Mouse (Mus musculus): ENCODE results near the gene Arg1. TPM values are rescaled to one million over a fixed set of nuclear protein-coding genes. Genes with fewer than 3 reads are reported as not detected.
A peak's percentile ranks its signal among the peaks of the same experiment; 100 is the strongest.

The Arg1 gene
- 1 to 10 TPM; 2.2 to 3.3 TPM for polyA plus RNA-seq (2017; shearing (Covaris generic))

- no peak for ATAC-seq
Observed at GRCm38 (mm10) chr10:24926962-24927720, at the start of gene Arg1. Gene Arg1 (minus strand): TSS chr10:24927484.

- no peak for ATAC-seq
Observed at GRCm38 (mm10) chr10:24973845-24974514, 46.7 kb upstream of the Arg1 start.

- no peak for ATAC-seq
Observed at GRCm38 (mm10) chr10:24973385-24973784, 46.1 kb upstream of the Arg1 start.

- ATAC-seq, result no peak
Observed at GRCm38 (mm10) chr10:24972923-24973322, 45.6 kb upstream of the Arg1 start.

GRCm38 (mm10) chr10:24965821-24966550 is 38.7 kb upstream of the Arg1 start:
- no peak for ATAC-seq

GRCm38 (mm10) chr10:24961889-24962288 is 34.6 kb upstream of the Arg1 start:
- ATAC-seq, result no peak

DNA sequence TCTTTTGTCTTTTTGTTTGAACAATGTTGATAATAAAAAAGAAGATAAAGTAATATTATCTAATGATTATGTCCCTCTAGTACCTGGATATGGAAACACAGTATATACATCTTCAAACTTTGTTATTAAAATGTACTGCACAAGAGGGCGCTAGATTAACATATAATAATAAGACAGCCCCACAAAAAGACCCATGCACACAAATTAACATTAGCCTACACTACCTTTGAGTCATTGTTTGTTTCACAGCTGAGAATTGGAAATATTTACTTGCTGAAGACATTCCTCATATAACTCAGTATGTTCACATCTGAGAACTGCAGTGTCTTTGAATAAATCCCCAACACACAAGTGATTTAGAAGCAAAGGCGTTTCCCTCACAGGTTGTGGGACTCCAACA is 33.8 kb upstream of the Arg1 start:
- ATAC-seq, result peak; percentile 53

DNA sequence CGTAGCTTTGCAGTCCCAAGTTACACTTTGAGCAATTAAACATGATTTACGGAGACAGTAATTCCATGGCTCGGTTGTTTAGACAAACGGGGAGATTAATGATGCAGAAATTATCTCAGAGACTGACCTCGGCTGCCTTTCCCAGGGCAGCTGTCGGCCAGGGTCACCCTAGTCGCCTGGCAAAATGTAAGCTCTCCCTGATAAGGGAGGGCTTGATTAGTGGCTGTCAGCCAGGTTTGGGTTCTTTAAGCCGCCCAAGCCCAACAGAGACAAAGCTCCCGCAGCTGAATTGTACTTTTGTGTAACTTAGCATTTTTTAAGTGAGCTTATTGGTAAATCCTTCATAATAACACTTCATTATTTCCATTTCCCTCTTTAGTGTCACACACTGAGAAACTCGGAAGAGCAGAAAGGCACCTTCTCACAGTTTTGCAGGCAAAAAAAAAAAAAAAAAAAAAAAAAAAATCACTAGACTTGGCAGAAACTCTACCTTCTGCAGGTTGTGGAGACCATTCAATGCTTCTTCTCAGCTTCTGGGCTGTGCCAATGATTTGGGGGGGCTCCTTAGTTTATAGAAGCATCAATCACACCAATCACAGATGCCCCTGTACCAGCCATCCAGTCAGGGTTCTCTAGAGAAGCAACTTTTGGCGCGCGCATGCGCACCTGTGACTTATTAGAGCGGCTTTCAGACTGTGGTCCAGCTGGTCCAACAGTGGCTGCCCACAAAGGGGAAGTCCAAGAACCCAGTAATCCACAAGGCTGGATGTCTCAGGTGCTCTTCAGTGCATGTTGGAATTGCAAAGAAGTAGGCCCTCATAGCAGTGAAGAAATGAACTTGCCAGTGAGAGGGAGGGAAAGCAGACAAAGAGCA is 32.0 kb upstream of the Arg1 start:
- ATAC-seq, result no peak

DNA sequence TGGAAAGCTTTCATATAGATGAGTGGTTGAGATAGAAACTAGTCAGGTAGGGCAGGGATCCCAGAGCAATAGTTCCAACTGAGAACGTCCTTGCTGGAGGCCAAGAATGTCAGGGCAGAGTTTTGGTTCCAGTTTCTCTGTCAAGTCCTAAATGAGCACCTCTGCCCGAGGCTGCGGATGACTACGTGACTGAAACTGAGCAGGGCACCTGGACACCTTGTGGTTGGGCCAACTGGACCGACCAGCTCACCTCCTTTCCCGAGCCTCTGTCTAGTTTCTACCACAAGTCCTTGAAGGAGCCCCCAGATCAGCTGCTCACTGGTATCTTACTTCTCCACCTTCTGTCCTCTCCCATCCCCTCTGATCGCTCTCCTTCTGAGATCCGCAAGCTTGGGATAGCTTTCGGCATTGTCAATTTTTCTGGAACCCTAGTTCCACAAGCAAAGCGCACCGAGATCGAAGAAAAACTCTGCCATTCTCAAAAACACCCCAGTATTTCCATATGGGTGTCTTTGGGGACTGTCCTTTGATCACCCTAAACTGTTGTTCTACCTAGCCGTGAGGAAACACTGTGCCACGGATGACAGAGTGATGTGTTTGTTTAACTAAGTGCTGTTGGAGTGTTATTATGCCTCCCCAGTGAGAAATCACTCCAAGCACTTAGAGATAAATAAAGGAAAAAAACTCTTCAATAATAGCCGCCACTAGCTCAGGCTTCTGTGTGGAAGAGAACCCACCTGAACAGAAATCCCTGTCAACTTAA is 31.2 kb upstream of the Arg1 start:
- no peak for ATAC-seq

DNA sequence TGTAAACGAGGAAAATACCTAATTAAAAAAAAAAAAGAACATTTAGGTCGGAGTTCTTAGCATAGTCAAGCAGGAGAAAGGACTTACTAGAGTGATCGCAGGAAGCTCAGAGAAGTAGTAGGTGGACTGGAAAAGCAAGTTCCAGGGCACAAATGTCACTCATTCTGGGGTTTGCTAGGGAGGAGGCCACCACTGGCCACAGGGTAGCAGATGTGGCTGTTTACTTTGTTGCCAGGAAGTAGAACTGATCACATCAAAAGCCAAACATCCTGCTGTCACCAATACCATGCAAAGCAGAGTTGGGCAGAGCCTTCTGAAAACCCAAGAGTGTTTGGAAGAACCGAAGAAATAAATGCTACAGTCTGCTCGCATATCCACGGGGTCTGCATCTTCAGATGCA is 26.6 kb upstream of the Arg1 start:
- no peak for ATAC-seq

GRCm38 (mm10) chr10:24952549-24952948 is 25.3 kb upstream of the Arg1 start:
- ATAC-seq, result no peak

GRCm38 (mm10) chr10:24951575-24951974 is 24.3 kb upstream of the Arg1 start:
- ATAC-seq, result no peak

- ATAC-seq, result no peak
Observed at GRCm38 (mm10) chr10:24950223-24950622, 22.9 kb upstream of the Arg1 start.

GRCm38 (mm10) chr10:24948278-24948677 is 21.0 kb upstream of the Arg1 start:
- ATAC-seq, result no peak

- ATAC-seq, result no peak
Observed at GRCm38 (mm10) chr10:24947871-24948270, 20.6 kb upstream of the Arg1 start.

- ATAC-seq, result no peak
Observed at GRCm38 (mm10) chr10:24930143-24930542, 2.9 kb upstream of the Arg1 start.

- peak; percentile 68 for ATAC-seq
Observed at GRCm38 (mm10) chr10:24928072-24928471, 788 bp upstream of the Arg1 start.

- no peak for ATAC-seq
Observed at GRCm38 (mm10) chr10:24926380-24926779, 904 bp downstream of the Arg1 start.

GRCm38 (mm10) chr10:24924296-24924695 is 3.0 kb downstream of the Arg1 start:
- ATAC-seq, result no peak

- no peak for ATAC-seq
Observed at GRCm38 (mm10) chr10:24922977-24923376, 4.3 kb downstream of the Arg1 start.

DNA sequence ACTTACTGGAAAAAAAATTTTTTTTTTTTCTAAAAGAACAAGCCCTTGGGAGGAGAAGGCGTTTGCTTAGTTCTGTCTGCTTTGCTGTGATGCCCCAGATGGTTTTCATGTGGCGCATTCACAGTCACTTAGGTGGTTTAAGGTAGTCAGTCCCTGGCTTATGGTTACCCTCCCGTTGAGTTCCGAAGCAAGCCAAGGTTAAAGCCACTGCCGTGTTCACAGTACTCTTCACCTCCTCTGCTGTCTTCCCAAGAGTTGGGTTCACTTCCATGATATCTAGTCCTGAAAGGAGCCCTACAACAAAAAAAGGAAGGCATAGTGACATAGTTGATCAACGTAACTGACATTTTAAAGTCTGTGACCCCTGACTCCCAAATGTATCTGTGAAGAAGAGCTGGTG is 11.8 kb downstream of the Arg1 start:
- ATAC-seq, result no peak

- ATAC-seq, result no peak
Observed at GRCm38 (mm10) chr10:24912576-24912975, 14.7 kb downstream of the Arg1 start.
